ENCODE assay signal across 21 mouse cellular contexts in the genomic region with DNA sequence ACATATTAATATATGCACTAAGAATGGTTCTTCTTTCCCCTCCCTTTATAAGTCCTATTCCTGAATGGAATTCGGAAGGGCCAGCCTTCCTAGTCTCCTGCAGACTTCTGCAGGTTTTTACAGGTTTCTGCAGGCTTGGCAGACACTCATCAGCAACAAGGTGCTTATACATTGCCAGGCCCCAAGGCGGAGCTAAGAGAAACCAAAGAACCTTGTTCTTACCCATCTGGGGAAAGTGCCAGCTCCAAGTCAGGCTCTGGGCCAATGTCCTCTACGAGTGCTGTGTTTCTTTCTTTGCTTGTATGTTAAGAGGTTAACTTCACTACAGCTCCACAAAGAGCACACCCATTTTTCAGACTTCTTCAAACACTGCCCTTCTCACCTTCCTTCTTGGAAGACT. TPM values are rescaled to one million over a fixed set of nuclear protein-coding genes. Genes with fewer than 3 reads are reported as not detected.
DNase-seq lines count a peak whose midpoint lies in the region; ATAC-seq and TF ChIP-seq lines count a peak whose summit lies in the region.
"Had no signal": no experiment of that assay in that cellular context is flagged by ENCODE, and none has a peak within 500 bp of the region (broad histone marks: within the 10 kb centered on the region; RNA-seq: fewer than 3 reads in every experiment).

No protein-coding gene starts in this region.

- H3K27ac ChIP-seq in midbrain, postnatal 0 days (ENCODE audit: low read depth, low read length): no peak overlapping the region
- no peak overlapping the region for H3K27ac ChIP-seq in midbrain, embryonic 14.5 days (replicated peaks; ENCODE audit: low read depth, low read length)
- H3K27ac ChIP-seq: embryonic facial prominence, embryonic 12.5 days; forebrain, embryonic 12.5 days; gastrocnemius, adult 2 months; heart, adult 2 months; layer of hippocampus, adult 2 months; liver, embryonic 13.5 days had no signal

- 65% methylated on average over 3 of the region's 3 CpGs for WGBS in midbrain, postnatal 0 days
- 77% methylated on average over 3 of the region's 3 CpGs for WGBS in midbrain, embryonic 14.5 days

- H3K9me3 ChIP-seq in midbrain, postnatal 0 days (ENCODE audit: low read length): no peaks in the 10 kb centered on the region
- no peaks in the 10 kb centered on the region for H3K9me3 ChIP-seq in midbrain, embryonic 14.5 days (ENCODE audit: control insufficient read depth, low read length)
- H3K9me3 ChIP-seq: embryonic facial prominence, embryonic 12.5 days; forebrain, embryonic 12.5 days; liver, embryonic 13.5 days had no signal

- ATAC-seq in midbrain, postnatal 0 days (ENCODE audit: low FRiP score): 0 out of 2 replicates have a peak, but pooled peaks have one; percentile 20
- ATAC-seq in midbrain, embryonic 14.5 days (ENCODE audit: low FRiP score, low TSS enrichment): no peak

- no peak overlapping the region for H3K4me3 ChIP-seq in midbrain, postnatal 0 days (ENCODE audit: low read depth, low read length)
- H3K4me3 ChIP-seq in midbrain, embryonic 14.5 days (replicated peaks; ENCODE audit: low read depth, low read length): no peak overlapping the region
- H3K4me3 ChIP-seq: embryonic facial prominence, embryonic 12.5 days; forebrain, embryonic 12.5 days; gastrocnemius, adult 2 months; heart, adult 2 months; layer of hippocampus, adult 2 months; liver, embryonic 13.5 days had no signal

- no peak overlapping the region for H3K9ac ChIP-seq in midbrain, postnatal 0 days (replicated peaks; ENCODE audit: low read length, poor library complexity, severe bottlenecking)
- H3K9ac ChIP-seq in midbrain, embryonic 14.5 days (replicated peaks; ENCODE audit: low read length): no peak overlapping the region
- H3K9ac ChIP-seq: embryonic facial prominence, embryonic 12.5 days; forebrain, embryonic 12.5 days; liver, embryonic 13.5 days had no signal

- DNase-seq in adrenal gland, postnatal 14 days: peak; percentile 11
- DNase-seq in adrenal gland, adult (ENCODE audit: inconsistent age in 2 of 2, low spot score in 1 of 2): no peak
- peak; percentile 5 for DNase-seq in midbrain, postnatal 0 days (ENCODE audit: low spot score)
- DNase-seq in midbrain, embryonic 14.5 days: no peak
- peak; percentile 71 to 77 for DNase-seq in kidney, postnatal 36 days
- peak; percentile 63 for DNase-seq in lung, postnatal 36 days
- DNase-seq in heart, postnatal 4 days: no peak
- DNase-seq in left cerebral cortex, adult 9 months (ENCODE audit: low spot score in 2 of 2): no peak
- DNase-seq: adrenal gland, postnatal 25 days; cerebellum, postnatal 36 days; gastrocnemius, adult 2 months; heart, adult 2 months; heart, postnatal 14 days; liver, embryonic 13.5 days; right cerebral cortex, postnatal 4 days had no signal

- no peaks in the 10 kb centered on the region for H3K4me1 ChIP-seq in midbrain, postnatal 0 days (ENCODE audit: insufficient read depth, low read length)
- H3K4me1 ChIP-seq in midbrain, embryonic 14.5 days (ENCODE audit: control insufficient read depth, insufficient read depth, low read length): no peaks in the 10 kb centered on the region
- H3K4me1 ChIP-seq: embryonic facial prominence, embryonic 12.5 days; forebrain, embryonic 12.5 days; liver, embryonic 13.5 days had no signal

- no peaks in the 10 kb centered on the region for H3K27me3 ChIP-seq in midbrain, postnatal 0 days (ENCODE audit: insufficient read depth, low read length)
- no peaks in the 10 kb centered on the region for H3K27me3 ChIP-seq in midbrain, embryonic 14.5 days (ENCODE audit: control insufficient read depth, insufficient read depth, low read length)
- H3K27me3 ChIP-seq: embryonic facial prominence, embryonic 12.5 days; forebrain, embryonic 12.5 days; liver, embryonic 13.5 days had no signal

- no peaks in the 10 kb centered on the region for H3K36me3 ChIP-seq in midbrain, postnatal 0 days (ENCODE audit: insufficient read depth, low read length)
- H3K36me3 ChIP-seq in midbrain, embryonic 14.5 days (ENCODE audit: control insufficient read depth, insufficient read depth, low read length): no peaks in the 10 kb centered on the region
- H3K36me3 ChIP-seq: embryonic facial prominence, embryonic 12.5 days; forebrain, embryonic 12.5 days; liver, embryonic 13.5 days had no signal

- no peak for TF ChIP-seq CTCF in midbrain, postnatal 0 days (IDR thresholded peaks at IDR 0.05)

- H3K4me2 ChIP-seq in midbrain, postnatal 0 days (ENCODE audit: low read depth, low read length, poor library complexity, severe bottlenecking): no peak overlapping the region
- H3K4me2 ChIP-seq in midbrain, embryonic 14.5 days (ENCODE audit: low read length): no peak overlapping the region
- H3K4me2 ChIP-seq: embryonic facial prominence, embryonic 12.5 days; forebrain, embryonic 12.5 days; liver, embryonic 13.5 days; midbrain, embryonic 11.5 days had no signal

RNA-seq across cellular contexts. Expression of gene 2310050C09Rik, which starts 24.0 kb away (rescaled TPM):
- total RNA-seq in adrenal gland, postnatal 14 days (2021): not detected in 2 replicates
- 0.71 TPM in 1 of 2 replicates, not detected in the other for total RNA-seq in midbrain, postnatal 0 days (2014; rRNA removed)
- not detected in 2 replicates for polyA plus RNA-seq in midbrain, postnatal 0 days (2015; fragmentation: Nextera tagmentation; extraction: Ambion mirVana)
- not detected in 2 replicates for polyA plus RNA-seq in midbrain, embryonic 14.5 days (2014; fragmentation: Nextera tagmentation; extraction: Ambion mirVana)
- not detected for total RNA-seq in heart, postnatal 4 days (2021)
- total RNA-seq: adrenal gland, postnatal 25 days; gastrocnemius, adult 2 months; heart, adult 2 months; heart, postnatal 14 days; layer of hippocampus, adult 2 months; left cerebral cortex, adult 8-10 months had no signal
- polyA plus RNA-seq: embryonic facial prominence, embryonic 12.5 days; forebrain, embryonic 12.5 days; heart, adult 2 months; liver, embryonic 13.5 days; midbrain, embryonic 11.5 days; stomach, embryonic 14.5 days had no signal

RNA-seq across cellular contexts. Expression of gene Lce3a, which starts 32.0 kb away (rescaled TPM):
- not detected in 2 replicates for total RNA-seq in adrenal gland, postnatal 14 days (2021)
- total RNA-seq in midbrain, postnatal 0 days (2014; rRNA removed): not detected in 2 replicates
- not detected in 2 replicates for polyA plus RNA-seq in midbrain, postnatal 0 days (2015; fragmentation: Nextera tagmentation; extraction: Ambion mirVana)
- polyA plus RNA-seq in midbrain, embryonic 14.5 days (2014; fragmentation: Nextera tagmentation; extraction: Ambion mirVana): not detected in 2 replicates
- not detected for total RNA-seq in heart, postnatal 4 days (2021)
- total RNA-seq: adrenal gland, postnatal 25 days; gastrocnemius, adult 2 months; heart, adult 2 months; heart, postnatal 14 days; layer of hippocampus, adult 2 months; left cerebral cortex, adult 8-10 months had no signal
- polyA plus RNA-seq: embryonic facial prominence, embryonic 12.5 days; forebrain, embryonic 12.5 days; heart, adult 2 months; liver, embryonic 13.5 days; midbrain, embryonic 11.5 days; stomach, embryonic 14.5 days had no signal

RNA-seq across cellular contexts. Expression of gene Lce3b, which starts 38.7 kb away (rescaled TPM):
- total RNA-seq in adrenal gland, postnatal 14 days (2021): not detected in 2 replicates
- not detected in 2 replicates for total RNA-seq in midbrain, postnatal 0 days (2014; rRNA removed)
- not detected in 2 replicates for polyA plus RNA-seq in midbrain, postnatal 0 days (2015; fragmentation: Nextera tagmentation; extraction: Ambion mirVana)
- polyA plus RNA-seq in midbrain, embryonic 14.5 days (2014; fragmentation: Nextera tagmentation; extraction: Ambion mirVana): not detected in 2 replicates
- total RNA-seq in heart, postnatal 4 days (2021): not detected
- total RNA-seq: adrenal gland, postnatal 25 days; gastrocnemius, adult 2 months; heart, adult 2 months; heart, postnatal 14 days; layer of hippocampus, adult 2 months; left cerebral cortex, adult 8-10 months had no signal
- polyA plus RNA-seq: embryonic facial prominence, embryonic 12.5 days; forebrain, embryonic 12.5 days; heart, adult 2 months; liver, embryonic 13.5 days; midbrain, embryonic 11.5 days; stomach, embryonic 14.5 days had no signal

RNA-seq across cellular contexts. Expression of gene Lce1l, which starts 43.0 kb away (rescaled TPM):
- not detected in 2 replicates for total RNA-seq in adrenal gland, postnatal 14 days (2021)
- not detected in 2 replicates for total RNA-seq in midbrain, postnatal 0 days (2014; rRNA removed)
- not detected in 2 replicates for polyA plus RNA-seq in midbrain, postnatal 0 days (2015; fragmentation: Nextera tagmentation; extraction: Ambion mirVana)
- polyA plus RNA-seq in midbrain, embryonic 14.5 days (2014; fragmentation: Nextera tagmentation; extraction: Ambion mirVana): not detected in 2 replicates
- not detected for total RNA-seq in heart, postnatal 4 days (2021)
- total RNA-seq: adrenal gland, postnatal 25 days; gastrocnemius, adult 2 months; heart, adult 2 months; heart, postnatal 14 days; layer of hippocampus, adult 2 months; left cerebral cortex, adult 8-10 months had no signal
- polyA plus RNA-seq: embryonic facial prominence, embryonic 12.5 days; forebrain, embryonic 12.5 days; heart, adult 2 months; liver, embryonic 13.5 days; midbrain, embryonic 11.5 days; stomach, embryonic 14.5 days had no signal

RNA-seq across cellular contexts. Expression of gene Lce3c, which starts 50.2 kb away (rescaled TPM):
- not detected in 2 replicates for total RNA-seq in adrenal gland, postnatal 14 days (2021)
- not detected in 2 replicates for total RNA-seq in midbrain, postnatal 0 days (2014; rRNA removed)
- polyA plus RNA-seq in midbrain, postnatal 0 days (2015; fragmentation: Nextera tagmentation; extraction: Ambion mirVana): not detected in 2 replicates
- not detected in 2 replicates for polyA plus RNA-seq in midbrain, embryonic 14.5 days (2014; fragmentation: Nextera tagmentation; extraction: Ambion mirVana)
- not detected for total RNA-seq in heart, postnatal 4 days (2021)
- total RNA-seq: adrenal gland, postnatal 25 days; gastrocnemius, adult 2 months; heart, adult 2 months; heart, postnatal 14 days; layer of hippocampus, adult 2 months; left cerebral cortex, adult 8-10 months had no signal
- polyA plus RNA-seq: embryonic facial prominence, embryonic 12.5 days; forebrain, embryonic 12.5 days; heart, adult 2 months; liver, embryonic 13.5 days; midbrain, embryonic 11.5 days; stomach, embryonic 14.5 days had no signal

Comparison
In these comparisons a context has a peak if more than half of its experiments do, and no peak if none do; other contexts are left out.
1. DNase-seq: peak in adrenal gland, postnatal 14 days (single experiment), midbrain, postnatal 0 days (single experiment), kidney, postnatal 36 days (2 of 2) and lung, postnatal 36 days (single experiment); none in adrenal gland, adult (0 of 2), midbrain, embryonic 14.5 days (single experiment), heart, postnatal 4 days (single experiment) and left cerebral cortex, adult 9 months (0 of 2).